Mouse (Mus musculus) limb, embryonic 14.5 days (tissue): ENCODE measurements around the gene Car11. TPM values are rescaled to one million over a fixed set of nuclear protein-coding genes. Genes with fewer than 3 reads are reported as not detected.
"Not testable (repeated sequence)": the region's sequence is repeated elsewhere in the genome, so short reads cannot be mapped to it uniquely, and the experiment has no call there.

Experiments used
- ATAC-seq: fragments of 200-750 bp; cut with Nextera tagmentation; 2 replicates; pipeline ENCODE4 v1.8.0; 2017; ENCODE audit warnings: low read depth, moderate number of reproducible peaks, moderate TSS enrichment; ENCODE audit not compliant: low FRiP score
- DNase-seq: peaks from one replicate; pipeline ENCODE4 v3.0.0-alpha.2; 2015; ENCODE audit warnings: low spot score
- H3K27ac ChIP-seq: fragments of 300-500 bp; sonication (generic); replicated peaks from 2 replicates; pipeline ENCODE4 v1.5.1; 2014; ENCODE audit warnings: low read depth, mild to moderate bottlenecking, low read length, moderate library complexity, mixed read lengths
- H3K27me3 ChIP-seq: fragments of 300-500 bp; sonication (generic); 2 replicates; pipeline ENCODE4 v1.6.1; 2014; ENCODE audit warnings: low read length, mixed read lengths; ENCODE audit not compliant: control insufficient read depth, insufficient read depth
- H3K36me3 ChIP-seq: fragments of 300-500 bp; sonication (generic); 2 replicates; pipeline ENCODE4 v1.6.1; 2014; ENCODE audit warnings: mild to moderate bottlenecking, low read length, moderate library complexity, mixed read lengths; ENCODE audit not compliant: control insufficient read depth, insufficient read depth
- H3K4me1 ChIP-seq: fragments of 300-500 bp; sonication (generic); 2 replicates; pipeline ENCODE4 v1.6.1; 2014; ENCODE audit warnings: antibody characterized with exemption, low read length, mixed read lengths; ENCODE audit not compliant: control insufficient read depth, insufficient read depth
- H3K4me2 ChIP-seq: fragments of 300-500 bp; sonication (generic); replicated peaks from 2 replicates; pipeline ENCODE4 v1.6.1; 2014; ENCODE audit warnings: low read depth, mild to moderate bottlenecking, low read length, moderate library complexity; ENCODE audit not compliant: severe bottlenecking
- H3K4me3 ChIP-seq: fragments of 300-500 bp; sonication (generic); replicated peaks from 2 replicates; pipeline ENCODE4 v1.5.1; 2014; ENCODE audit warnings: low read length
- H3K9ac ChIP-seq: fragments of 300-500 bp; sonication (generic); 2 replicates; pipeline ENCODE4 v1.6.1; 2014; ENCODE audit warnings: mild to moderate bottlenecking, low read depth, low read length, moderate library complexity; ENCODE audit not compliant: severe bottlenecking
- H3K9me3 ChIP-seq: fragments of 300-500 bp; sonication (generic); 2 replicates; pipeline ENCODE4 v1.6.1; 2016; ENCODE audit warnings: low read length; ENCODE audit not compliant: control insufficient read depth
- POLR2A ChIP-seq: fragments of 200-500 bp; IDR thresholded peaks from 2 replicates; pipeline ENCODE4 v1.8.0; 2012; ENCODE audit warnings: inconsistent platforms, mild to moderate bottlenecking, moderate library complexity, borderline replicate concordance; ENCODE audit not compliant: insufficient read depth, insufficient read length; ENCODE audit errors: extremely low read depth
- WGBS: fragments of 180-500 bp; shearing (Covaris S2); extraction: QIAGEN DNeasy Blood & Tissue Kit; methylation state at CpG from one replicate; pipeline ENCODE4 v1.1.7; 2014; 5-methylcytosine and 5-hydroxymethylcytosine counted together
- polyA plus RNA-seq, 2 experiments: library from polyadenylated mRNA; depleted of rRNA in 1 of 2; stranded (reverse) in 1 of 2; unstranded in 1 of 2; fragments of >200 nt; fragmentation: Nextera tagmentation in 1 of 2; extraction: Ambion mirVana in 1 of 2; gene quantifications; 2 replicates each; pipeline versions ENCODE4 v1.2.1 to v1.2.3; 2012 to 2014

Gene Car11
- polyA plus RNA-seq (2012; rRNA removed), result 34.1 and 46.4 TPM in 2 replicates
- polyA plus RNA-seq (2014; fragmentation: Nextera tagmentation; extraction: Ambion mirVana), result 9.5 and 10.6 TPM in 2 replicates

DNA sequence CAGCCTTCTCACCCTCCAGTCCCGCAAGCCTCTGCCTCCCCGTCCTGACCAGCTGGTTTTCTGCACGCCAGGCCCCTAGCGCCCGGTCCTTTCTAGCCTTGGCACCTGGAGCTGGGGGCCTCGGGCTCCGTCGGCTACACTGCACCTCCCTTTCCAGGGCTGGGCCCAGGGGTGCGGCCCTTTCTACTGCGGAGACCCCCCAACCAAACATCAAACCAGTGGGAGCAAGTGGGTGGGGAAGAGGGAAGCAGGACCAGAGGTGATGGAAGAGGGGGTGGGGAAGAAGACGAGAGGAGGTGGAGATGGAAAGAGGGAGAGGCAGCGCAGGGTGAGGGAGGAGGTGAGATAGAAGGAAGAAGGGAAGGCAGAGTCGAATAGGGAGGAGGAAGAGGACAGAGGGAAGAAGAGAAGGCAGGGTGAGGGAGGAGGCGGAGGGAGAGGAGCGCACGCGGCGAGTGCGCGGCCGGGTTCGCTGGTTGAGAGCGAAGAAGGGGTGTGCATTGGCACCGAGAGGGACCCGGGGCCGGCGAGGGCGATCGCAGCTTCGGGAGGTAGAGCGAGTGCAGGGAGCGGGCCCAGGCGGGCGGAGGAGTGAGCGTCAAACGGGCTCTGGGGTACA is at the start of gene Car11:
TSS of gene Car11 (plus strand) at position 321 of the 619 bp plus-strand sequence.
- WGBS, result under 1% methylated on average over 31 of the region's 36 CpGs
- Histone ChIP-seq H3K4me1 (peaks cover 24% of the 10 kb centered on the region), H3K9me3 (no peaks in the 10 kb centered on the region), H3K36me3 (no peaks in the 10 kb centered on the region), H3K4me3 (peak within 1 kb of the TSS; percentile 46), H3K9ac (peak within 1 kb of the TSS; percentile 59), H3K27me3 (peaks cover 17% of the 10 kb centered on the region; the same call in 1 of the 2 replicates), H3K27ac (no peak within 1 kb of the TSS), H3K4me2 (peak within 1 kb of the TSS; percentile 93)
- no peak for DNase-seq
- ATAC-seq, result no peak
- no peak for TF ChIP-seq POLR2A

DNA sequence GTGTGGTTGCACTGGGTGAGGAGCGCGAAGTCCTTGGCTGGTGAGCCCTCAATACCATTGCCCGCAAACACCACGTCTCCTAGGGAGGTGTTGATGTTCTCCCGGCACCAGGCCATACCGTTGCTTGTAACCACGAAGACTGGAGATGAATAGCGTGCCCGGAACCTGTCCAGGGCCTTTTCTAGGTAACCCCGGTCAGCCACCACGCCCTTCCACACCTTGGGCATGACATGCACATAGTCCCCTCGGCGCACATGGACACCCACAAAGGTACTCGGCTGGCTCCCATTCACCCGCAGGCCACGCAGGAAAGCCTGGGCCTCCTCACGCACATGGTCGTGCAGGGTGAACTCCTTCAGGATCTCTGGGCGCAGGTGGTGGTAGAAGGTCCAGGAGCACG is 49.2 kb upstream of the Car11 start:
- not testable (repeated sequence) for H3K4me2 ChIP-seq, H3K36me3 ChIP-seq, ATAC-seq, H3K9ac ChIP-seq, H3K27ac ChIP-seq, H3K4me1 ChIP-seq, H3K9me3 ChIP-seq, H3K4me3 ChIP-seq, H3K27me3 ChIP-seq, DNase-seq
- 93% methylated on average over 18 of the region's 20 CpGs for WGBS

DNA sequence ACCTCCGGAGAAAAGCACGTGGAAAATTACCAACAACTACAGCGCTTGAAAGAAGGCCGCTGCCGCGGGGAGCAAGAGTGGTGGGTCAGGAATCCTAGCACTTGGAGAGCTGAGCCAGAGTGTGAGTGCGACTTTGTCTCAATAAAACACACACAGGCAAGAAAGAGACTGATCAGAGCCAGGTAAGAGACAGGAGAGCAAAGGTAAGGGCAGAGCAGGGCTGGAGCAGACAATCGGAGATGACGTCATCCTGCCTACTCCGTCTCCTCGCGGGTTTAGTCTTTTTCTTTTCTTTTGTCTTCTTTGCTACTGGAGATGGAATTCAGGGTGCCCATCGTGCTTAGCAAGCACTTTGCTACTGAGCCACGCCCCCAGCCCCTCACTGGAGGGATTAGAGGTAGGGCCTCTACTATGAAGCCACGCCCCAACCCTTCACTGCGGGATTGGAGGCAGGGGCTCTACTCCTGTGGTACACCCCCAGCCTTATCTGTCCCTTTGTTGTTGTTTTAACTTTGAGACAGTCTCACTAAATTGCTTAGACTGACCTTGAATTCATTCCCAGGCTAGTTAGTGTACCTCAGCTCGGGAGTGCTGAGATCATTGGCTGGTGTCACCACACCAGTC is 45.1 kb upstream of the Car11 start:
- Histone ChIP-seq H3K36me3 (no peaks in the 10 kb centered on the region), H3K9ac (no peak overlapping the region), H3K4me1 (no peaks in the 10 kb centered on the region), H3K4me3 (no peak overlapping the region), H3K27ac (no peak overlapping the region), H3K27me3 (no peaks in the 10 kb centered on the region), H3K4me2 (no peak overlapping the region; the same call in 1 of the 2 replicates), H3K9me3 (no peaks in the 10 kb centered on the region)
- peak; percentile 23; the same call in 1 of the 2 replicates for ATAC-seq
- TF ChIP-seq POLR2A, result no peak
- DNase-seq, result peak; percentile 19
- 36% methylated on average over 17 of the region's 17 CpGs for WGBS

DNA sequence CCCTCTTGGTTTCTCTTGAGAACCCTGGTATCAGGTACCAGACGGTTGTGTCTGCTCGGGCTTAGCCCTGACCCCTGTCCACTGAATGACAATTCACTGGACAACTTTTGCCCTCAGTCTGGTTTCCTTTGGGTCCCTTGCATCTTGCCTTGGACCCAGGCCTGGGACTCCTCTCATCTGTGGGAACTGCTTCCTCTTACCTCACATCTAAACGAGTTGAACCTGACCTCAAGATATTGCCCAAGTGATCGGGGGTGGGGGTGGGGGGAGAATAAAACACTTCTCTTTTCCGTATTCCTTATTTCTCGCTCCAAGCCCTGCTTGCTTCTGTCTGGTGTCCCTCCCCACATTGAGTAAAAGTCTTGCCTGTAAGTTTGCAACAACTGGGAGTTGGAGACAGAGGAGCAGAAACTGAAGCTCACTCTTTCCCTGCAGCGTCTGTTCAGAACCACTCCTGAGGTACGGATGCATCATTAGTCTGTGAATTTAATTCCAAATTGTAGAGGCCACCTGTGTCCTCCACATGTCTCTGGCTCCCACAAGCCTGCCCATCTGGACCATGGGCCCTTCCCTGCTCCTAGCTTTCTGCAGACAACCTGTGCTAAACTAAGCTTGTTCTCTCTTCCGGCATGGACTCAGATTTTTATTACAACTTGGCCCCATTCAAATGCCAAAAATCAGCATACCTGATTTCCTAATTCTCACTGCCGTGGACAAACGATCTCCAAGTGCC is 38.7 kb upstream of the Car11 start:
- H3K9ac ChIP-seq, result no peak overlapping the region
- H3K27ac ChIP-seq, result no peak overlapping the region
- no peaks in the 10 kb centered on the region for H3K27me3 ChIP-seq
- H3K4me2 ChIP-seq, result no peak overlapping the region
- 76% methylated on average over 11 of the region's 11 CpGs for WGBS
- ATAC-seq, result no peak
- H3K9me3 ChIP-seq, result no peaks in the 10 kb centered on the region
- DNase-seq, result no peak
- no peak overlapping the region for H3K4me3 ChIP-seq
- H3K36me3 ChIP-seq, result no peaks in the 10 kb centered on the region
- no peak for TF ChIP-seq POLR2A
- H3K4me1 ChIP-seq, result no peaks in the 10 kb centered on the region

DNA sequence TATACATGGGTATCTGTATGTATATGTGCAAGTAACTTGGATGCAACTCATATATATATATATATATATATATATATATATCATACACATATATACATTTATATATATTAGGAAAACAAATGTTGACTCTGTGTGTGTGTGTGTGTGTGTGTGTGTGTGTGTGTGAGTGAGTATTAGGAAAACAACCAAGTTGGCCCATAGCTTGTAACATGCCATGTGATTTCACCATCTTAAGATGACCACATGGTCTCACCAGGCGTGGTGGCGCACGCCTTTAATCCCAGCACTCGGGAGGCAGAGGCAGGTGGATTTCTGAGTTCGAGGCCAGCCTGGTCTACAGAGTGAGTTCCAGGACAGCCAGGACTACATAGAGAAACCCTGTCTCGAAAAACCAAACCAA is 37.9 kb upstream of the Car11 start:
- H3K4me1 ChIP-seq, DNase-seq, H3K36me3 ChIP-seq, H3K9me3 ChIP-seq, H3K27me3 ChIP-seq, H3K4me3 ChIP-seq, H3K27ac ChIP-seq, H3K9ac ChIP-seq, H3K4me2 ChIP-seq, ATAC-seq: not testable (repeated sequence)
- 87% methylated on average over 5 of the region's 6 CpGs for WGBS
